Mouse (Mus musculus): ENCODE results near the gene Mitf. TPM values are rescaled to one million over a fixed set of nuclear protein-coding genes. Genes with fewer than 3 reads are reported as not detected.

Mitf gene
- polyA plus RNA-seq, 1 experiment from 2014 or later: 1.1 TPM

Other genes with a start within 250 kb of the Mitf start
- 28.7 and 30.9 TPM in 2 replicates for gene Frmd4b, start 189.5 kb upstream of the Mitf start, polyA plus RNA-seq (2015; fragmentation: Nextera tagmentation; extraction: Ambion mirVana)